Mouse (Mus musculus): ENCODE measurements around the gene Rsbn1l. TPM values are rescaled to one million over a fixed set of nuclear protein-coding genes. Genes with fewer than 3 reads are reported as not detected.

Rsbn1l gene
- polyA plus RNA-seq, 1 experiment from 2014 or later = 5.7 TPM

- Histone ChIP-seq H3K4me2 (replicated peaks) (no peak overlapping the region), H3K9ac (replicated peaks) (no peak overlapping the region), H3K27me3 (no peaks in the 10 kb centered on the region), H3K4me1 (replicated peaks) (no peaks in the 10 kb centered on the region), H3K27ac (no peak overlapping the region), H3K9me3 (no peaks in the 10 kb centered on the region), H3K4me3 (replicated peaks) (no peak overlapping the region), H3K36me3 (no peaks in the 10 kb centered on the region)
- ATAC-seq = no peak
- WGBS = 82% methylated on average over 9 of the region's 9 CpGs
Measured at GRCm38 (mm10) chr5:20968493-20968892, 12.3 kb upstream of the Rsbn1l start.

- Histone ChIP-seq H3K4me2 (replicated peaks) (no peak overlapping the region), H3K27ac (no peak overlapping the region), H3K4me3 (replicated peaks) (no peak overlapping the region), H3K9me3 (no peaks in the 10 kb centered on the region), H3K9ac (replicated peaks) (no peak overlapping the region), H3K4me1 (replicated peaks) (no peaks in the 10 kb centered on the region), H3K27me3 (no peaks in the 10 kb centered on the region), H3K36me3 (no peaks in the 10 kb centered on the region)
- ATAC-seq = no peak
- 58% methylated on average over 4 of the region's 4 CpGs for WGBS
Measured at GRCm38 (mm10) chr5:20967942-20968341, 11.7 kb upstream of the Rsbn1l start.

GRCm38 (mm10) chr5:20964446-20964845 lies 8.2 kb upstream of the Rsbn1l start:
- no peak overlapping the region for H3K4me2 ChIP-seq (replicated peaks)
- no peak overlapping the region for H3K27ac ChIP-seq
- H3K27me3 ChIP-seq = no peaks in the 10 kb centered on the region
- H3K4me3 ChIP-seq (replicated peaks) = no peak overlapping the region
- no peaks in the 10 kb centered on the region for H3K36me3 ChIP-seq
- H3K4me1 ChIP-seq (replicated peaks) = no peaks in the 10 kb centered on the region
- H3K9me3 ChIP-seq = no peaks in the 10 kb centered on the region
- H3K9ac ChIP-seq (replicated peaks) = no peak overlapping the region
- no peak for ATAC-seq
- 70% methylated on average over 6 of the region's 6 CpGs for WGBS

- Histone ChIP-seq H3K36me3 (no peaks in the 10 kb centered on the region), H3K4me1 (replicated peaks) (no peaks in the 10 kb centered on the region), H3K27me3 (no peaks in the 10 kb centered on the region), H3K9ac (replicated peaks) (no peak overlapping the region), H3K9me3 (no peaks in the 10 kb centered on the region), H3K4me3 (replicated peaks) (no peak overlapping the region), H3K4me2 (replicated peaks) (no peak overlapping the region), H3K27ac (no peak overlapping the region)
- WGBS = 88% methylated on average over 9 of the region's 9 CpGs
- no peak for ATAC-seq
Measured at GRCm38 (mm10) chr5:20963295-20963694, 7.1 kb upstream of the Rsbn1l start.

- Histone ChIP-seq H3K36me3 (0 out of 2 replicates have a peak, but pooled peaks cover 2% of the 10 kb centered on the region), H3K9me3 (peaks cover 5% of the 10 kb centered on the region; the same call in 1 of the 2 replicates), H3K27ac (no peak overlapping the region), H3K4me3 (replicated peaks) (no peak overlapping the region), H3K4me1 (replicated peaks) (no peaks in the 10 kb centered on the region), H3K4me2 (replicated peaks) (no peak overlapping the region), H3K9ac (replicated peaks) (no peak overlapping the region), H3K27me3 (no peaks in the 10 kb centered on the region)
- 97% methylated on average over 2 of the region's 2 CpGs for WGBS
- ATAC-seq = no peak
Measured at GRCm38 (mm10) chr5:20960927-20961326, 4.7 kb upstream of the Rsbn1l start.

- 84% methylated on average over 13 of the region's 13 CpGs for WGBS
- Histone ChIP-seq H3K36me3 (0 out of 2 replicates have a peak, but pooled peaks cover 2% of the 10 kb centered on the region), H3K9me3 (peaks cover 5% of the 10 kb centered on the region; the same call in 1 of the 2 replicates), H3K4me3 (replicated peaks) (no peak overlapping the region), H3K4me2 (replicated peaks) (no peak overlapping the region), H3K4me1 (replicated peaks) (peaks cover 6% of the 10 kb centered on the region), H3K27ac (no peak overlapping the region), H3K9ac (replicated peaks) (no peak overlapping the region), H3K27me3 (no peaks in the 10 kb centered on the region)
- no peak for ATAC-seq
Measured at GRCm38 (mm10) chr5:20955114-20955835, 923 bp downstream of the Rsbn1l start.

- no peak overlapping the region for H3K27ac ChIP-seq
- no peaks in the 10 kb centered on the region for H3K36me3 ChIP-seq
- no peak for ATAC-seq
- WGBS = 25% methylated on average over 9 of the region's 9 CpGs
- H3K4me2 ChIP-seq (replicated peaks) = peak overlapping the region; percentile 67
- no peaks in the 10 kb centered on the region for H3K27me3 ChIP-seq
- H3K4me1 ChIP-seq (replicated peaks) = peaks cover 19% of the 10 kb centered on the region
- peak overlapping the region; percentile 90 for H3K4me3 ChIP-seq (replicated peaks)
- 0 out of 2 replicates have a peak, but pooled peaks cover 1% of the 10 kb centered on the region for H3K9me3 ChIP-seq
- peak overlapping the region; percentile 95; the same call in 1 of the 2 replicates for H3K9ac ChIP-seq (replicated peaks)
Measured at GRCm38 (mm10) chr5:20952337-20952925, 3.8 kb downstream of the Rsbn1l start.

GRCm38 (mm10) chr5:20951666-20952281 lies 4.4 kb downstream of the Rsbn1l start:
- under 1% methylated on average over 51 of the region's 51 CpGs for WGBS

GRCm38 (mm10) chr5:20950855-20951650 lies 5.1 kb downstream of the Rsbn1l start:
- WGBS = under 1% methylated on average over 88 of the region's 88 CpGs
- Histone ChIP-seq H3K9ac (replicated peaks) (peak overlapping the region; percentile 95), H3K9me3 (no peaks in the 10 kb centered on the region), H3K36me3 (no peaks in the 10 kb centered on the region), H3K4me2 (replicated peaks) (peak overlapping the region; percentile 67), H3K27me3 (no peaks in the 10 kb centered on the region), H3K4me1 (replicated peaks) (peaks cover 19% of the 10 kb centered on the region), H3K27ac (peak overlapping the region; percentile 99), H3K4me3 (replicated peaks) (peak overlapping the region; percentile 90)
- ATAC-seq = peak; percentile 85

More at GRCm38 (mm10) chr5:20951666-20952281, 4.4 kb downstream of the Rsbn1l start:
- H3K9ac ChIP-seq (replicated peaks) = peak overlapping the region; percentile 95
- peak overlapping the region; percentile 99 for H3K27ac ChIP-seq
- H3K9me3 ChIP-seq = no peaks in the 10 kb centered on the region
- H3K4me3 ChIP-seq (replicated peaks) = peak overlapping the region; percentile 90
- ATAC-seq = peak; percentile 99
- peaks cover 19% of the 10 kb centered on the region for H3K4me1 ChIP-seq (replicated peaks)
- H3K27me3 ChIP-seq = no peaks in the 10 kb centered on the region
- no peaks in the 10 kb centered on the region for H3K36me3 ChIP-seq
- peak overlapping the region; percentile 67 for H3K4me2 ChIP-seq (replicated peaks)

GRCm38 (mm10) chr5:20950516-20950854 lies 5.7 kb downstream of the Rsbn1l start:
- Histone ChIP-seq H3K9me3 (no peaks in the 10 kb centered on the region), H3K27me3 (no peaks in the 10 kb centered on the region), H3K4me1 (replicated peaks) (peaks cover 21% of the 10 kb centered on the region), H3K27ac (peak overlapping the region; percentile 99), H3K4me2 (replicated peaks) (peak overlapping the region; percentile 67), H3K36me3 (no peaks in the 10 kb centered on the region), H3K9ac (replicated peaks) (peak overlapping the region; percentile 95), H3K4me3 (replicated peaks) (peak overlapping the region; percentile 90)
- under 1% methylated on average over 9 of the region's 9 CpGs for WGBS
- ATAC-seq = no peak; the same call in 1 of the 2 replicates

GRCm38 (mm10) chr5:20950093-20950492 lies 6.1 kb downstream of the Rsbn1l start:
- Histone ChIP-seq H3K36me3 (no peaks in the 10 kb centered on the region), H3K27ac (no peak overlapping the region), H3K9ac (replicated peaks) (peak overlapping the region; percentile 95), H3K4me1 (replicated peaks) (peaks cover 25% of the 10 kb centered on the region), H3K4me3 (replicated peaks) (peak overlapping the region; percentile 90), H3K27me3 (no peaks in the 10 kb centered on the region), H3K9me3 (no peaks in the 10 kb centered on the region), H3K4me2 (replicated peaks) (peak overlapping the region; percentile 67)
- no peak for ATAC-seq
- 10% methylated on average over 5 of the region's 5 CpGs for WGBS

Data from midbrain, embryonic 13.5 days (tissue).